Mouse (Mus musculus): ENCODE results near the gene Dazl.

DNA sequence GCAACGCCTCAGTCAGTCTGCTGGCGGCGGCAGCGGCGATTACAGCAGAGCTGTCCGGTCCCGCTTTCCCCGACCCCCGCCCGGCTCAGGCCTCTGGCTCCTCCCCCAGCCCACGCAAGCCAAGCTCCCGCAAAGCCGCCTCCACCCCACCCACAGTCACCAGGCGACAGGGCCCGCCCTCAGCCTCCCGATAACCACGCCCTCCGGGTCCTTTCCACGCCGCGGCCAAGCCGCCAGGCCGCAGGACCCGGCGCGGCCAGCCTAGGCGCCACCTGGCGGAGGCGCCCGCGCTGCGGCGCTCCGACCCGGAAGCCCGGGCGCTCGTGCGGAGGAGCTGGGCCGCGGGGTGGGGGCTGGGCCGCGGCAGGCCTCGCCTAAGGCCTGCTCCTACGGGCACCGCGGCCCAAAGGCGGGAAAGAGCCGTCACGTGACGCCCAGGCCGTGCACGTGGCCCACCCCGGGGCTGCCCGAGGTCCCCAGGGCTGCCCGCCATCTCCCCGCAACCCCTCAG lies 720 bp downstream of the Dazl start:
- TF ChIP-seq POLR2A (IDR thresholded peaks at IDR 0.05; ENCODE audit: control insufficient read depth, extremely low read depth, insufficient read depth, low read length, poor library complexity) (0 out of 2 replicates have a peak, but pooled peaks have one; percentile 31), CTCF (IDR thresholded peaks at IDR 0.05; ENCODE audit: borderline replicate concordance, control insufficient read depth, extremely low read depth, insufficient read depth, low read length, poor library complexity) (peak; percentile 95)

All from thymus, adult 2 months (tissue).